Mouse (Mus musculus) left cerebral cortex, postnatal 14 days (tissue): ENCODE measurements around the gene Fanci. TPM values are rescaled to one million over a fixed set of nuclear protein-coding genes. Genes with fewer than 3 reads are reported as not detected.
A peak's percentile ranks its signal among the peaks of the same experiment; 100 is the strongest.

Experiments used
- DNase-seq, 2 experiments: peaks; one replicate each; pipeline ENCODE4 v3.0.0; 2021 to 2022; ENCODE audit warnings: low spot score in 2 of 2, mixed read lengths in 1 of 2
- intact Hi-C: fragments of 180-260 bp; cut with DNase I; formaldehyde crosslinking; loops from one replicate; pipeline ENCODE4 v1.15.1; 2025
- total RNA-seq, 2 experiments: library from RNA; stranded (reverse); gene quantifications; 2 replicates each; pipeline ENCODE4 v1.2.3; 2021

The Fanci gene
- total RNA-seq, 2 experiments from 2014 or later = 0.51 to 0.91 TPM

DNA sequence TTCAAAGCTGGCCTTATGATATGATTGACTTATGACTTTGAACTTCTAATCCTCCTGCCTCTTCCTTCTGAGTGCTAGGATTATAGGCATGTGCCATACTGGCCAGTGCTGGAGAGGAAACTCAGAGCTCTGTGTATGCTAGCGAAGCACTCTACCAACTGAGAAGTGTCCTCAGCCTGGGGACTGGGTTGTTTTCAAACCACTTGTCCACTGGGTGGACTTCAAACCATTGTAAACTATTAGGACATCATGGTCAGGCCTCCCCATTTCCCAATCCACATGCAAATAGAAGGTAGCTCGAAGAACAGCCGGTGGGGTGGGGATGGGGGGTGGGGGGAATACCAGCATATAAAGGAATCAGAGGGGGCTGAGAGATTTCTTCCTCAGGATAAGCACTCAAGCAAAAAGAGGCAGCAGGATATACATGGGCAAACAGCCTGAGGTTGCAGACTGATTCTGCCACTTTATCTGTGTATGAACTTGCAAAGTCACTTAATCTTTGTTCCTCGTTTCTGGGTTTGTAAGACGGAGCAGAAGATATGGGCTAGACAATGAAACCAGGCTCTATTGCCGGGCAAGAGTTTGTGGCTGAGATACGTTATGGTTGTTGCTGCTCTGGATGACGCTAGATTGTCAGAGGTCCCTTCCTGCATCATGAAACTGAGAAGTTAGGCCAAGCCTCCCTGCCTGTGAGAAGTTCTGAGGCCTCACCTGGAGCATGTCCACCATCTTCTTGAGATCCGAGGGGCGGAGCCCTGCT is 15.0 kb upstream of the Fanci start:
- no peak for DNase-seq
- intact Hi-C loops = no loop called here

DNA sequence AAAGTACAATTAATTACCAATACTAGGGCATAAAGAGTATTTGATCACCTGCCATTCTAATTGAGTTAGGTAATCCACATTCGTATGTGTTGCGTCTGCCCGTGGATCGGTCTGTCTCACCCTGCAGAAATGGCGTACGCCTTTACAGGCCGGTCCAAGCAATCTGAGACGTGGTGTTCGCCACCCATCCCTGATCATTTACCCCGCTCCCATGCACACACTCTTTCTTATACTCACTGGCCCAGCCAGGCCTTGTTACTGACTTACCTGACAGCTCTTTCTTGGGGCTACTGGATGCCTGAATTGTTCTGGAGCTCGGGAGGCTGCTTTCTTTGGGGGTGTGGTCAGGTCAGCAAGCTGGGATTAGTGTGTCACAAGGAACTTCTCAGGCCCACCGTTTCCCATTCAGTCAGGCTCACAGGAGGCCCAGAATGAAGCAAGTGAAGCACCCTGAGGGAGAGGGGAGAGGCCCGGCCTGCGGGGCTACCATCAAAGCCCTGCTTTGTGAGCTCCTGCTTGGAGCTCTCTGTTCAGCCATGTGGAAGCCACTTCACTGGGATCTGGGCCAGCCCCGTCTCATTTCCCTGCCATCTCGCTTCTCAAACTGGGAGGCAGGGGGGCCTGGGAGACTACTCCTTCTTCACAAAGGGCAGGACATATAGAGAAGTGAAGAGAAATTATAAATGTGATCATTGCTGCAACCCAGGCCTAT is 5.2 kb upstream of the Fanci start, which contains the start of gene Rlbp1:
Gene Rlbp1, minus strand, starts transcription at position 627 of the 712 bp plus-strand sequence.
- peak; percentile 42 to 47 for DNase-seq
- intact Hi-C loops = no loop called here

DNA sequence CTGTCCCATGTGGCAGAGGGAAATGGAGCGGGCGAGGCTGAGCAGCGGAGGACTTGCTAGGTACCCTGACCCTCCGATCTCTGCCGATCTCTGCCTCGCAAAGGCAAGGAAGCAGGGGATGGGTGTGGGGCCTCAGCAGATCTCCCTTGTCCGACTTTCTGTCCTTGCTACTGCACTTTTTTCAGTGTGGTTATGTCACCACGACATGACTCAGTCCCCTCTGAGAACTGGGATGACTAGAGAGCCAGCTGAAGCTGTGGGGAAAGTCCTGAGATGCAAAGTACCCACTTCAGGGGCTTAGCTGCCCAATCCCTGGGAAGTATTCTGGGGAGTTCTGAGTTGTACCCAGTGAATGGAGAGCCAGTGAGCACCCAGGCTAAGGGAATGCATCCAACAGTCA is 4.6 kb upstream of the Fanci start:
- intact Hi-C loops = no loop called here
- no peak for DNase-seq

DNA sequence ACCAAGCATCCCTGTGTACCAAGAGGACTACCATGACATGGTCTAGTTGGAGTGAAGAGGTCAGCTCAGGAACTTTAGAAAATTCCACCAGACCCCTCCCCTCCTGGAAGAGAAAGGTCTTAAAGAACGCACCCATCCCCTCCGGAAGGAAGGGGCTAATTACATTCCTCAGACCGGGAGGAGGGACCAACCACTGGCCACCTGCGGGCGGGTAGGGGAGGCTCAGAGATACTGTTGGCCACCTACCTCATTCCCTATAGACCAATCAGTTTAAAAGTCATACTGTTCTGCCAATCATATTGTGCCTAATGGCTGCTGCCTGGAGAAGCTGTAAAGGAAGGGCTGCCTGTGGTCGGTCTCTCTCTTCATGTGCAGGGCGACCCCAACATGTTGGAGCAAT is 3.7 kb upstream of the Fanci start:
- intact Hi-C loops = no loop called here

DNA sequence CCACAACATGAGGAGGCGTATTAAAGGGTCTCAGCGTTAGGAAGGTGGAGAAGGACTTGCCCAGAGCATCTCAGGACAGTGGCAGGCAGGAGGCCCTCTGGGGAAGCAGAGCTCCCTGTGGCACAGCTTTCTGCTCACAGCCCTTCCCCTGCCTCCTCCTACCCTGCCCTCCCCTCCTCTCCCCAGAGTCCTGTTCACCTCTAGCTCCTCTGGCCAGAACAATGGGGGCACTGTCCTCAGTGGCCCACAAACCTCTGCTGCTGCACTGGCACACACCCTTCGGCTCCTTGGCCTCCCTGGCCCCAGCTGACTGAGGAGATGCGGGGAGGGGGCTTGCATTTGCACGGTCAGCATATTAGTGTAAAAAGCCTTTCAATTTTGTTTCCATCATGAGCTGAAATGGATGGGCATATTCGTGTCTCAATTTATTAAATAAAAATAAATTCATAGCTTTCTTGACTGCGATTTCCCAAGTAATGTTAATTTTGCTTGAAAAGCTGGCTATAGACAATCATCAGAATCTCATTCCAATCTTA is 3.0 kb upstream of the Fanci start:
- DNase-seq = no peak
- intact Hi-C loops = no loop called here

More for the DNA sequence above, 3.7 kb upstream of the Fanci start:
- DNase-seq = no peak

DNA sequence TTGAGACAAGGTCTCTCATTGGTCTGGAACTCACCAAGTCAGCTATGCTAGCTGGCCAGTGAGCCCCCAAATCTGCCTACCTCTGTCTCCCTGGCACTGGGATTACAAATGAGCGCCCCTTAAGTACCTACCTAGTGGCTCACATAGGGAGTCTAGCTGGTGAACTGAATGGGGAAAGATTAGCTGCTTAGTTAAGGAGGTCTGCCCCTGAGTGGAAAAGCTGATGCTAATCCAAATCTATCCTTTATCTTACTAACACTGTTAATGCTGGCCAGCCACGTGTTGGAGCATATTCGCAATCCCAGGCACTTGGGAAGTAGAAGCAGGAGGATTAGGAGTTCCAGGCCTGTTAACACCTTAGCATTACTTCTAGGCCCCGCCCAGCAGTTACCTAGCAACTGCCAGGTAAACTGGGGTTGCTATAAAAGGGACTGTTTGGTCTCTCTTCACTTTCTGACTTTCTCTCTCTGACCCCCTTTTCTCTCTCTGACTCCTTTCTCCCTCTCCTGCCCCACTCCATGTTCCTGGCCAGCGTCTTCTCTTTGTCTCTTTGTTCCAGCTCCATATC is 1.5 kb upstream of the Fanci start:
- no peak for DNase-seq
- intact Hi-C loops = loop anchor here (5.0 kb wide), 1 partner anchor 77 kb away; the partner anchor contains the start of gene Polg

DNA sequence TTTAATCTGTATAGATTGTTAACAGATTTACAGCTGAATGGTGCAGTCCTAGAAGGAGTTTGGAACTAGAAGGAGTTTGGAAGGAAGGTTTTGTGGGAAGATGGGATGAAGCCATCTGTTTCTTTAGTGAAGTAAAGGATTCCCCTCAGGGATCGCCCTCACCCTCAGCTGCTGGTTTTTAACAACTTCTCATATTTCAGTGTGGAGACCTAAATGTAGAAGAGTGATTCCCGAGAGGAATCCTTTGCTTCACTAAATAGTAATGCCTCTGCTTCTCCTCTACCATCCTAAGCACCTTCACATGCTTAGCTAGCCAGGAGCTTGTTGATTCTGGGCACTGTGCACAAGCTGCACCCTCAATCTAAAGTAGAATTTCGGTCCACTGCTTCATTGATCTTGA is 258 bp upstream of the Fanci start:
- DNase-seq = peak in 1 of 2 experiments; percentile 36
- intact Hi-C loops = loop anchor here (5.0 kb wide), 1 partner anchor 76 kb away; the partner anchor contains the start of gene Polg

DNA sequence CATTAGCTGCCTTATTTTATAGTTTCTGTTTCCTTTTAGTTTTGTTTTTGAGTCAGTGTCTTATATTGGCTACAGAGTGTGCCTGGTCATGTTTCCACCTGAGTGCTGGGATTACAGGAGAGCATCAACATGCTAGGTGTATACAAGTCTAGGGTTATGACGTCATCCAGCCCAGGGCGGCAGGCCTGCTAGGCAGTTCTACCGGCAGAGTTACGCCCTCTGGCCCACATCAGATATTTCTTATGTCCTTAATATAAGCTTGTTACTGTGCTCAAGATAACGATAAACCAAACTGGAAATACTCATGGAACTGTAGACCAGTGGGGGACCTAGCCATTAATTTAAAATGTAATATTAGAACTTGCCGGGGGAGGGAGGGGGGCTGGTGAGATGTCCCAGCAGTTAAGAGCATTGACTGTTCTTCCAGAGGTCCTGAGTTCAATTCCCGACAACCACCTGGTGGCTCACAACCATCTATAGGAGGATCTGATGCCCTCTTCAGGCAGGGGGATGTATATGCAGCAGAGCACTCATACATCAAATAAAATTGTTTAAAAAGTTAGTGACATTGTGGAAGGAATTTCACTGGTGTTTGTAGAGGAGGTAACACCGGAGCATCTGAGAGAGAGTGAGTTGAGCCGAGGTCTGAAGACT is 1.3 kb downstream of the Fanci start:
- DNase-seq = no peak
- intact Hi-C loops = loop anchor here (5.0 kb wide), 1 partner anchor 74 kb away; the partner anchor contains the start of gene Polg

DNA sequence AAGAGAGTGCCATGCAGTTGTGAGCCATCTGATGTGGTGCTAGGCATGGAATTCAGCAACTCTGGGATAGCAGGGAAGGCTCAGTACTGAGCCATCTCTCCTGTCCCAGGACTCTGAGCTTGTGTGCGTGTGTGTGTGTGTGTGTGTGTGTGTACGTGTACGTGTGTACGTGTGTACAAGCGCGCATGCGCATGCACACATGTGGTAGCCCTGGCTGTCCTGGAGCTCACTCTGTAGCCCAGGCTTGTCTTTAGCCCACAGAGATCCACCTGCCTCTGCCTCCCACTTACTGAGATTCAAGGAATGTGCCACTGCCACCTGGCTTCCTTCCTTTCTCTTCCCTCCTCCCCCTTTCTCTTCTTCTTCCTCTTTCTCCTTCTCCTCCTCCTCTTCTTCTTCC is 2.2 kb downstream of the Fanci start:
- no peak for DNase-seq
- intact Hi-C loops = loop anchor here (5.0 kb wide), 1 partner anchor 73 kb away; the partner anchor contains the start of gene Polg

DNA sequence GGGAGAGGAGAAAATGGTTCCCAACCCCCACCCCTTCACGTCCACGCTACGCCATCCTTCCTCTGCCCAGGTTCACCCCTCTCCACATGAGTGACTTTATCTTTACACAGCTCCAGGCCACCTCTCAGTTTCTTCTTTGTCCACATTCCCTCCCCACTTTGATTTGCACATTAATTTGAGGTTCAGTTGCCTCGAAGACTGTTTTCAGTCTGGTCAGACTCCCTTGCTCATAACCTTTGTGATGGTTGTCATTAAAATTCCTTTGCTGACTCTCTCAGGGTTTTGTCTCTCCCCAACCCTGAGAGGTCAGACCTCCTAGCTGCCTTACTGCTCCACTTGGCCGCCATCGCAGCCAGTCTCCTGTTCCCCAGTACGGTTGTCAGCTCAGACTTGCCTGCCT is 2.9 kb downstream of the Fanci start:
- intact Hi-C loops = loop anchor here (5.0 kb wide), 1 partner anchor 73 kb away; the partner anchor contains the start of gene Polg
- no peak for DNase-seq

DNA sequence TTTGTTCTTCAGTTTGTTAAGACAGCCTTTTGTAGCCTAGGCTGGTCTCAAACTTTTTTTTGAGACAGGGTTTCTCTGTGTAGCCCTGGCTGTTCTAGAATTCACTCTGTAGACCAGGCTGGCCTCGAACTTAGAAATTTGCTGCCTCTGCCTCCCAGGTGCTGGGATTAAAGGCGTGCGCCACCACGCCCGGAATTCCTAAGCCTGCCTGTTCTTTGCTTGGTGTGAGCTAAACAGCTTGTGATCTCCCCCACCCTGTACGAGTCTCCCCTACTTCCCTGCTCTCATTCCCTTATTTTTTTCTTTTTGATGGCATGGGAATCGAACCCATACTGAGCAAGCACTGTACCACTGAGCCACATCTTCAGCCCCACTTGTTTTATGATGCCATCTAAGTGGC is 3.5 kb downstream of the Fanci start:
- intact Hi-C loops = no loop called here
- no peak for DNase-seq

DNA sequence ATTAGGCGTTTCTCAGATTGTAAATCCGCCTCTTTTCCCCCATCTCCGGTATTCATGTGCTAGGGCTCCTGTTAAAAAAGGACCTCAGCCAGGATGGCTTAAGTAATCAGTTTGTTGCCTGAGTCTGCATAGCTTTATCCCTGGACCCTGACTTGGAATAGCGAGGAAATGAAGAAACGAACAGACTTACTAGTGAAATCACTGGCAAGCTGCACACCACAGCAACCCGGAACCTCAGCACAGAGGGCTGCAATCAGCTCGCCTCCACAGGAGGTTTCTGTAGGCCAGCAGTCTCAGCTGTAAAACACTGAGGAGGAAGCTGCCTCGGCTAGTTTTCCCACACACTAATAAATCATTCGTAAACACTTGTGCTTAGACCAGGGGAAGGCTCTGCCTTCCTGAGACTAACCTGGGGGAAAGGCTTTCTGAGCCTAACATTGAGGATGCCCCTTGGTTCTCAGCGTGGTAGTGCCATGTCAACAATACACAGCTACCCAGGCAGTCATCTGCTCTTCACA is 5.8 kb downstream of the Fanci start:
- intact Hi-C loops = no loop called here
- no peak for DNase-seq

DNA sequence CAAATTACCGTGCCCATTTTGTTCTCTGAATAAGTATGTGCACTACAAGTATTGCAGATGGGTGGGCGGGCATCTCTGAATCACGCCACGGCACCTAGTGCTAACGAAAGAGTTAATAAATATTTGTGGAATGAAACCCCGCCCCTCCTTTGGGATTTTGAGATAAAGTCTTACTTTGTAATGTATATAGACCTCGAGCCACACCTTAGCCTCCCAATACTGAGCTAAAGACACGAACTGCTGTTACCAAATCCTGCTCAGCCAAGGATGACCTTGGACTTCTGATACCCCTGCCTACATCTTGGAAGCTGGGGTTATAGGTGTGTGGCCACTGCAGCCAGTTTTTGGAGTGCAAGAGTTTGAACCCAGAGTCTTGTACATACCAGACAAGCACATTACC is 6.7 kb downstream of the Fanci start:
- no peak for DNase-seq
- intact Hi-C loops = no loop called here

DNA sequence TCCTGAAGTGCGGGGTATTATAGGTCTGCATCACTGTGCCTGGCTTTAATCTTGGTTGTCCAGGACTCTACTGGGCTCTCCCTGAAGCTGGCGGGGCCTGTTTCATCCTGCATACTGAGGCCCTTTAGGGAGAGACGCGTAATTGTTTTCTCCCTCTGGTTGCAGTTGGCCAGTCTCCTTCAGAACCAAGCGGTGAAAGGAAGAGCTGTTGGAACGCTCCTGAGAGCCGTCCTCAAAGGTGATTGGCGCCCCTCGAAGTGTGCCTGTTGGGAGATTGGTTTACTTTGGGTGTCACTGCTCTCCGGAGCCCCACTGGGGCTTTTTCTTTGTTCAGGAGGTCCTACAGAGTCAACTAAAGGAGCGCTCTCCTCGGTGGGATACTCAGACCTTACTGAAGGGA is 7.2 kb downstream of the Fanci start:
- intact Hi-C loops = no loop called here
- no peak for DNase-seq

DNA sequence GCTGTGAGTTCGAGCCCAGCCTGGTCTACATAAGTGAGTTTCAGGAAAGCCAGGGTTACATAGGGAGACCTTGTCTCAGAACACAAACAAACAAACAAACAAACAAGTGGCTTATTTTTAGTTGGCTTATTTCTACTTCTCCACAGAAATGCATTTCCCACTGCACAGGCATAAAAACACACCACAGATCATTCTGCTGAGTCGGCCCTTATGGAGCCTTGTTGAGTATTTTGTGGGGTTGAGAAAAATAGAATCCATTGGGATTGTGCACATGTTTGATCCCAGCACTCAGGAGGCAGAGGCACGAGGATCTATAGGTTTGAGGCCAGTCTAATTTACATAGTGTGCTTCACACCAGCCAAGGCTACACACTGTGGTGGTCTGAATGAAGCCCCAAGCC is 8.6 kb downstream of the Fanci start:
- intact Hi-C loops = no loop called here
- no peak for DNase-seq

DNA sequence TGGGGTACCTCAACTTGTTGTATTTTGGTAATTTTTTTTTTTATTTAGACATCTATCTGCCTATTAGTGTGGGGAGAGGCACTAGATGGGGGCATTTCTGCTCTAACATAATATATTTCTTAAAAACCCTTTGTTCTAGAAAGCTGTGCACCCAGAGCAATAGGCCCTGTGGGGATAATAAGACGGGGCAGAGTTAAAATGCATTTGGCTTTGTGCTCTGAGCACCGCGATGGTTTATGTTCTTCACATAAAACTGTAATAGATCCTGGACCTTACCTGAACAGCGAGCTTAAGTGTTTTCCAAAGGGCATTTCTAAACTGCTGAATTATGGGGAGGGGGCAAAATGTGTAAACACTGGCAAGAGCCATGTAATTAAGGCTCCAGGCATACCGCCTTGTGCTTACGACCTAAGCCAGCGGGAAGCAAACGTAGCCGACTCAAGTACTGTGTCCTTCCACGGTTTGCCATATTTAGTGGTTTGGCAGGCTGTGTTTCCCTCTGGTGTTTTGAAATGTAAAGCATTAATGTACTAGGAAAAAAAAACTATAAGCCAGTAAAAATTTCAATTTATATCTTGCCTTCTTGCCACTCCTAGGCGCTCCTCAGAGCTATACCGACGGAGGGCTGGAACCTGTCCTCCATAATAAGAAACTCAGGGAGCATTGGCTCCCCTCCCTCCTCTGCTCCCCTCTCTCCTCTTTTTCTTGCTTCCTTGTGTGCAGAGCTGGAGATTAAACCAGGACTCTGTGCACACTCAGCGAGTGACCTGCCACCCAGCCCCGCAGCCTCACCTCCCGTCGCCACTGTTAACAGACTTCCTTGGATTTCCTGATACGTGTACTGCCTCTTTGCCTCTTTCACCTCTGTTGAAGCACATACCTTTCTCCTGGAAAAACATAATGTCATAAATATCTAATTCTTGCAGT is 23.0 kb downstream of the Fanci start:
- intact Hi-C loops = no loop called here
- DNase-seq = no peak

DNA sequence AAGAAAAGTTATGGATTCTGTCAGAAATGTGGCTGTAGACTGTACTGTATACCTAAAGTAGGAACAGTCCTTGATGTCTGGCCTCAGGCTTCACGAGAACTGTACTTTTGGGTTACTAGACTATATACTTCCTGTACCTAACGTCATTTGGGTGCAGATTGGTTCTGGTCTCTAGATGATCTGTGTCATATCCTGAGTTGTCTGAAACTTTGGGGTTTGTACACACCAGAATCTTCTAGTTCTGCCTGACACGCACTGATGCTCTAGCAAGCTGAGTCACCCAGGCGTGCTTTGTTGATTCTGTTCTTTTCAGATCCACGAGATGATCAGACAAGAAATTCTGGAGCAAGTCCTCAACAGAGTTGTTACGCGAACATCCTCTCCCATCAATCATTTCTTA is 28.2 kb downstream of the Fanci start:
- DNase-seq = no peak
- intact Hi-C loops = no loop called here

DNA sequence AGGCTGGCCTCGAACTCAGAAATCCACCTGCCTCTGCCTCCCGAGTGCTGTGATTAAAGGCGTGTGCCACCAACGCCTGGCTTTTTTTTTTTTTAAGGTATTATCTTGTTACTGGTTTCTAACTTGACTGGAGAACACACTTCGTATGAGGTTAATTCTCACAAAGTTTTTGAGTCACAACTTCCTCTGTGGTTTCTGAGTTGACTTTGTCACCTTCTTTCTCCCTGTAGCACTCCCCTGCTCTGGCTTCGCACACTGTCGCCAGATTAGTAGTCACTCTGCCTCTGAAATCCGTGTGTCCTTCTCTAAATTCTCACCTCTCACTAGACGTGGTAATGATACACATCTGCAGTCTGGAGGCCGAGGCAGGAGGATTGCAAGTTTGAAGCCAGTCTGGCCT is 31.1 kb downstream of the Fanci start:
- no peak for DNase-seq
- intact Hi-C loops = no loop called here
